Mouse (Mus musculus): Measurements from ENCODE around the gene Flvcr2.

The Flvcr2 gene

DNA sequence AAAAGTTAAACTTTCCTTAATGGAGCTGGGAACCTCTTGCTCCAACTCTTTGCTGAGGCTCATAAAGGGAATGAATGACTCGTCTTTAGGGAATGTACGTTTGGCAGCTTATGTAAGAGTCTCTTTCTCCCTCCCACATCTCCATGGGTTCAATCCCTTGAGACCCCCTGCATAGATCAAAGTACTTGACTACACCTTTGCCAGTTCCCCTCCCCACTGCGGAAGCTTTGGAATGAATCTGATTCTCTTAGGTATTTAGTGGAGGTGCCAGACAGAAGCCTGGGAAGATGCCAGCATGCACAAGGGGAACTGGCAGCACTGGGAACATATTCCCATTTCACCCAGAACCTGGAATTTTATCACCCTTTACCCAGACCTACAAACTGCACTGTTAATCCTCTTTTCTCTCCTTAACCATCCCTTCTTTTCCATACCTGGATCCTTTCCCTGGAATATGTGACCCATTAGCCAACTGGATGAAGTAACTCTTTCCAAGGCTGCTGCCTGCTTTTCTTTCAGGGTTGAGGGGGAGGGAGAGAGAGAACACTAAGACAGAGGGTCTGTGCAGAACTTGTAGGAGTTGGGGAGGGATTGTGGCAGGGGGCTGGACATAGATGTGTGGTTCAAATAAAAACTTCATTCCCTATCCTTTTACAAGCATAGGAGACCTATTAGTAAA is 113.3 kb downstream of the Flvcr2 start:
- 46% methylated on average over 3 of the region's 3 CpGs for WGBS

DNA sequence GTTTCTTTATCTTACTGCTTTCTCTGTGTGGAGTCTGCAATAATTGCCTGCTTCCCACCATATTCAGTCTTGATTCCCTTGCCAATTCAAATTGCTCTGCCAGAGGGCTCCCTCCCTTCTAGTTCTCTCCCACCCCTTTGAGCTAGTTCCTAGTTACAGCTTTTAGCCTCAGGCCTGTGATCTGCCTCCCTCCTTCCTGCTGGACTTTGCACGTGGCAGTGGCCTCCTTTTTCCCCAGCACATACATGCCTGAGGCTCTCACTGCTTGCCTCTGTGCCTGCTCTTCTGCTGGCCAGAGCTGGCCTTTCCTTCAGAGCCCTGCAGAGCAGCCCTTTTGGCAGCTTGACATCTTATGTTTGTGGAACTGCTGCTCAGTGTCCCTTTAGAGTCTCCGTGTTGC is 116.2 kb downstream of the Flvcr2 start:
- WGBS = 38% methylated on average over 2 of the region's 2 CpGs

Measured in cerebral cortex, adult 2 months (tissue).